Mouse (Mus musculus) MEL (cell line): ENCODE results near the gene Zfp507.

Experiments used
- CTCF ChIP-seq, 3 experiments: IDR thresholded peaks in 2 of 3; conservative IDR thresholded peaks in 1 of 3; 2 replicates each; pipeline ENCODE4 v1.5.1; 2011 to 2012; ENCODE audit warnings: low read length in 3 of 3, low read depth in 2 of 3, mild to moderate bottlenecking in 2 of 3, improper control_type of control experiment in 1 of 3, inconsistent platforms in 1 of 3, mixed read lengths in 1 of 3, moderate library complexity in 1 of 3; ENCODE audit not compliant: control insufficient read depth in 1 of 3, insufficient read depth in 1 of 3, poor library complexity in 1 of 3, severe bottlenecking in 1 of 3
- GATA1 ChIP-seq: IDR thresholded peaks from 2 replicates; pipeline ENCODE4 v1.6.1; 2011; ENCODE audit warnings: low read depth, low read length, improper control_type of control experiment
- MAFK ChIP-seq: IDR thresholded peaks from 2 replicates; pipeline ENCODE4 v1.6.1; 2011; ENCODE audit warnings: low read depth, mild to moderate bottlenecking, low read length, improper control_type of control experiment, borderline replicate concordance
- MAX ChIP-seq: IDR thresholded peaks from 2 replicates; pipeline ENCODE4 v1.6.1; 2011; ENCODE audit warnings: low read length, improper control_type of control experiment
- POLR2AphosphoS2 ChIP-seq: IDR thresholded peaks from 2 replicates; pipeline ENCODE4 v1.6.1; 2011; ENCODE audit warnings: low read length, improper control_type of control experiment
- TBP ChIP-seq: IDR thresholded peaks from 2 replicates; pipeline ENCODE4 v1.8.0; 2011; ENCODE audit warnings: low read depth, low read length, improper control_type of control experiment
- ZMIZ1 ChIP-seq: IDR thresholded peaks from 2 replicates; pipeline ENCODE4 v1.6.1; 2012; ENCODE audit warnings: low read depth, mild to moderate bottlenecking, inconsistent platforms, low read length, improper control_type of control experiment, moderate library complexity
- ZNF384 ChIP-seq: IDR thresholded peaks from 2 replicates; pipeline ENCODE4 v1.6.1; 2012; ENCODE audit warnings: low read depth, mild to moderate bottlenecking, inconsistent platforms, low read length, improper control_type of control experiment

GRCm38 (mm10) chr7:35840504-35840903 is 37.7 kb upstream of the Zfp507 start:
- TF ChIP-seq TBP (no peak), MAX (no peak), CTCF (IDR thresholded peaks at IDR 0.05 in 2 of 3, conservative IDR thresholded peaks at IDR 0.05 in 1 of 3; ENCODE audit: control insufficient read depth in 1 of 3, insufficient read depth in 1 of 3, low read depth in 2 of 3, low read length in 3 of 3, poor library complexity in 1 of 3, severe bottlenecking in 1 of 3) (no peak), ZMIZ1 (no peak), MAFK (no peak), ZNF384 (no peak), GATA1 (no peak), POLR2AphosphoS2 (no peak)
